Mouse (Mus musculus): ENCODE measurements around the gene Acrbp.

DNA sequence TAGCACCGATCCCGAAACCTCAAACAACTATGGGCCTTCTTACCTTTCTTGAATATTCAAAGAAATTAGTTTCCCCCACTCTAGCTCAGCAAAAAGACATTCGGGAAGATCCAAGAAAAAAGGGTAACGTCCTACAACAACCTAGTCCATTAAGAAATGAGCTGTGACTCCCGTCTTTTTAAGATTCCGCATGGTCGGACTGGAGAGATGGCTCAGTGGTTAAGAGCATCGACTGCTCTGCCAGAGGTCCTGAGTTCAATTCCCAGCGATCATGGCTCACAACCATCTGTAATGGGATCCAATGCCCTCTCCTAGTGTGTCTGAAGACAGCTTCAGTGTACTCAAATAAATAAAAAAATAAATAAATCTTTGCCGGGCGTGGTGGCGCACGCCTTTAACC, 41.4 kb upstream of the Acrbp start:
- TF ChIP-seq CTCF (IDR thresholded peaks at IDR 0.05; ENCODE audit: low read depth) (no peak), EP300 (IDR thresholded peaks at IDR 0.05; ENCODE audit: low read depth) (no peak)
